Mouse (Mus musculus) thymus, postnatal 4 days (tissue): ENCODE data around the gene Sik3.
A peak's percentile ranks its signal among the peaks of the same experiment; 100 is the strongest.

ENCODE experiments used
- DNase-seq: peaks from one replicate; pipeline ENCODE4 v3.0.0; 2021

Sik3 gene

DNA sequence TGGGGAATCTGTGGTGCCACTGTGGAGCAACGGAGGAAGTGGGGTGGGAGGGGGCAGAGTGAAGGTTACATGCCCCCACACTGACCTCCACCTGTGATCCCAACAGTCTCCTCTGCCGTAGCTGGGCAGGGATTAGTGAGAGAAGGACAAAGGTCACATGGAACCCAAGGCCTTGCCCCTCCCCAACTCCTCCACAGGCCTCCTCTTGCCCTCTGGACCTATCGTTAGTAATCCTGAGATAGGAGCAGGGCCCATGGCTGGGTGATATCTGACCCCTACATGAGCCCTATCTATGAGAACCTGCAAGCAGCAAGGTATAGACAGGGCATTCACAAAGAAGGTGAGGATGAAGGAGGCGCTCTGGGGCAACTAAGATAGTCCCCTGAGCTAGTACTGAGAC lies 223.0 kb downstream of the Sik3 start:
- DNase-seq: no peak

DNA sequence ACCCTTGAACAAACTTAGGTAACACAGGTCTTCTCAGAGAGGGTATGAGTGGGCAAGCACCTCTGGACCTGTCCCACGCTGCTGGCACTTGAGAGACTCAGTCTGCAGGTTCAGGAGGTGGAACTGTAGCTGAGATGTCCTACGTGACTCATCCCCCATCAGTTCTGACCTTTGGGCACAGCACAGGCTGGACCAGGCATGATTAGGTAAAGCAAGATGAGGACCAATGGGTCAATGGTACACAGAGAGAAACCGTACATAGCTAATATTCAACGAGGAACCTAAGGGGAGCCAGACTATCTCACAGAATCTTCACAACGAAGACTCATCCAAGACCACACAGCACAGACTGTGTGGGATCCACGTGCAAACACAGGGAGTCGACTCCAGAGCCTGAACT lies 226.2 kb downstream of the Sik3 start:
- no peak for DNase-seq

DNA sequence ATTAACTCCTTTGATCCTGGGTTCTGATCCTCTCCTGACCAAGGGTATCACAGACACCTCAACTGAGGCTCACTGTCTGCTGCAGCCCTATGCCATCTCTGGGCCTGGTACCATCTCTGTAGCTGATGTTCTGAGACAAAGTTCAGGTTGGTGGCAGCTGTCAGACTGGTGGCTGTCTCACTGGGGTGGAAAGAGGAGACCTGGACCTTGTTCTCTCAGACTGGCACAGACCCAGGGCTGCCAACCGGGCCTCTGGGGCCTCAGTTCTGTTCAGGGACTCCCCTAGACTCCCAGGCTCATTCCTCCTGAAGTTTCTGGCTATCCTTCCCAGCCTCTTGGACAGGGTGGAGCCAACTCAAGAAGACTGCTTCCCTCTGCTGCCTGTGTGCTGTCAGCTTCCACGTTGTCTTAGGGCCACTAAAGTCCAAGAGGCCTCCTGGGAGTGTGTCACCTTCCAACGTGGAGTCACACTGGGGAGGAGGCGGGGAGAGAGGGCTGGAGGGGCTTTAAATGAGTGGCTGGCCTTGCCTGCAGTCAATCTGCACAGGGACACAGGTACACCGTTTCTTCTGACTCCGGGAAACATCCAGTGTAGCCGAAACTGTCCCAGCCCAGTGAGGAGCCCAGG lies 228.0 kb downstream of the Sik3 start, which contains the start of gene Apoa4:
TSS of gene Apoa4 (plus strand) at position 171 of the 628 bp plus-strand sequence.
- DNase-seq: no peak

DNA sequence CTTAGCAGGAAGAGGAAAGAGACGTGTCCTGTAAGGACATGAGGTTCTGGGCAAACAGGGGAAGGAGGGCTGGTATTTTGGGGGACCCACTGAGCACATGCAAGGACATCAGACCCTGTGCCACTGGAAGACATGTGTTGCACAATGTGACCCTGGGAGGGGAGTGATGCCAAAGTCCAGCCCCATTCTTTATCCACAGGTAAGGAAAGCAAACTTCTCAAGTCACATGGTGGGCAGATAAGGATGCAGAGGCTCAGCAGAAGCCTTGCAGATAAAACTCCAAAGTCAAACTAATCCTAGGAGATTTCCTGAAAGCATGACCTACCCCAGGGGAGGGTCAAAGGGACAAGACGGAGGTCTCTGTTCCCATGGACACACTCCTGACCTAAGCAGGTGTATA lies 229.2 kb downstream of the Sik3 start:
- no peak for DNase-seq

DNA sequence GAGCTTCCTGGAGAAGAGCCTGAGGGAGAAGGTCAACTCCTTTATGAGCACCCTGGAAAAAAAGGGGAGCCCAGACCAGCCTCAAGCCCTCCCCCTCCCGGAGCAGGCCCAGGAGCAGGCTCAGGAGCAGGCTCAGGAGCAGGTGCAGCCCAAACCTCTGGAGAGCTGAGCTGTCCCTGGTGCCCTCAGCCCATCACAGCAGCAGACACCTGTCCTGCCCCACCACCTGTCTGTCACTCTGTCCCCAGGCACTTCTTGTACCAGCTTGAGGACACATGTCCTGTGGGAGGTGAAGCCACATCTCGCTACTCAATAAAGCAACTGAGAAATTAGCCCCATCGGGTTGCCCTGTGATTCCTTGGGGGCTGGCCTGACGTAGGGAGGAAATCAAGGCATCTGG lies 230.5 kb downstream of the Sik3 start:
- DNase-seq: no peak

DNA sequence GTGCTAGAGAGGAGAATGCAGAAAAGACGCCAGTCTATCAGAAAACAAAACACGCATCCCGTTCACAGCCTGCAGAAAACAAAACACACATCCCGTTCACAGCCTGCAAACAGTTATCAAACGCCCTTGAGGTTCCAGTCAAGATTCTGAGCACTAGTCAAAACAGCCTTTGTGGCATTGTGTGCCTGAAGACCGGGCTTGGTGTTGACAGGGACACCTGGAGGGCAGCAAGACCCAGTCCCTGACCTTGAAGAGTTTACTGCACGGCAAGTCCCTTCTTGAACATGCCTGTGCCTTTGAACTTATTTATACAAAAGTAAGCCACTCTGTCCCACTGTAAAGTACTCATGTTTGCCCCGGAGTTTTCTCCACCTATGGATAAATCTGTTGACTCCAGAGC lies 231.0 kb downstream of the Sik3 start:
- DNase-seq: no peak

DNA sequence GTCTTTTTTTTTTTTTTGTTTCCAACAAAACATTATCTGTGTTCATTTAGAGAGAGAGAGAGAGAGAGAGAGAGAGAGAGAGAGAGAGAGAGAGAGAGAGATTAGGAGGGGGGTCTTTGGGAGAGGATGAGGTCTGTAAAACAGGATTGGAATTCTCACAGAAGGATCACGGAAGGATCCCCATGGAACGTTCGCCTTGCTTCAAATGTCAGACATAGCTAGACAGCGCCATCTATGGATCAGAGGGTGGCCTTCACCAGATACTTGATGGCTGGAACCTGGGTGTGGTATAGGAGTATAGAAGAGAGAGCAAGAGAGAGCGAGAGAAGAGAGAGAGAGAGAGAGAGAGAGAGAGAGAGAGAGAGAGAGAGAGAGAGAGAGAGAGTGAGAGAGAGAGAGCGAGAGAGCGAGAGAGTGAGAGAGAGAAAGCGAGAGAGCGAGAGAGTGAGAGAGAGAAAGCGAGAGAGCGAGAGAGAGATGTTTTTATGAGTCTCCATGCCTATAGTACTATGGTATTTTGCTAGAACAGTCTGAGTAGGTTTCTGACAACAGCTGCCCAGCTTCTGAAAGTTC lies 234.2 kb downstream of the Sik3 start:
- peak; percentile 60 for DNase-seq

DNA sequence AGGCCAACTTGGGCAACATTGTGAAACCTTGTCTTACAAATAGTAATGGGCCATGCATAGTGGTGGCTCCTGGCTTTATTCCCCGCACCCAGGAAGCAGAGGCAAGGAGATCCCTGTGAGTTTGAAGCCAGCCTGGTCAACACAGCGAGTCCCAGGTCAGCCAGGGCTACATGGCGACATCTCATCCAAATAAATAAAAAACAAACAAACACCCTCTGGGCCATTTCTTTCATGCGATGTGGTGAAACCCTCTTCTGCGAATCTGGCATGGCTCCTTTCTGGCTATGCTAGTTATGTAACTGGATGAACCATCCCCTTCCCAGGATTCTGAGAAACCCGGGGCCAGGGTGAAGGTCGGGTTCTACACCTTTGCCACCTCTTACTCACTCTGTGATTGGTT lies 243.6 kb downstream of the Sik3 start:
- no peak for DNase-seq

DNA sequence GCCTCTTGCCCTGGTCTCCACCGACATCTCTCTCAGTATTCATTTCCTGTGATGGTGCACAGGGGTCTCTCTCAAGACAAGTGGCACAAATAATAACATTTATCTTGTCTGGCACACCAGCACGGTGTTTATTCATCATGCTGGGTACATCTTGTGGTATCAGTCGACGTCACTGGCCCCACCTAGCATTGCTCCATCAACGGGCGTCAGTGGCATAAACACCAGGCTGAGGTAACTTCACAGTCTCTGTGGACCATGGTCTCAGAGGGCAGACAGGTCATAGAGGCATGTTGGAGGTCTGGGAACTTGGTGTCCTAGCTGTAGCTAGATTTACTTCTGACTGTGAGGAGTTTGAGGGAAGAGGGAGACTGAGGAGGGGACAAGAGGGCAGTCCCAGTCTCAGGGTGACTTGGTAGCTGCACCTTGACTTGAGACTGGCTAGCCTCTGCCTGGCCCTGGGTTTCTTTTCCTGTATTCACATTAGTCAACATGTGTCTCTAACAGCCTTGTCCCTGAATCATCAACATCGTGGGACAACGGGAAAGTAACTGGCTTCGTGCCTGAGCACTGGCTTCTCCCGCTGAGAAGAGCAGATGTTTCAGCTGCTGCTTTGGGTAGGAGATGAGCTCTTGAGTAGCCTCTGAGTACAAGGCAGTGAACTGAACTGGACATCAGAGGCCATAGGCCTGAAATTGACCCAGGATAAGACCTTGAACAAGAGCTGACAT lies 244.2 kb downstream of the Sik3 start:
- no peak for DNase-seq

DNA sequence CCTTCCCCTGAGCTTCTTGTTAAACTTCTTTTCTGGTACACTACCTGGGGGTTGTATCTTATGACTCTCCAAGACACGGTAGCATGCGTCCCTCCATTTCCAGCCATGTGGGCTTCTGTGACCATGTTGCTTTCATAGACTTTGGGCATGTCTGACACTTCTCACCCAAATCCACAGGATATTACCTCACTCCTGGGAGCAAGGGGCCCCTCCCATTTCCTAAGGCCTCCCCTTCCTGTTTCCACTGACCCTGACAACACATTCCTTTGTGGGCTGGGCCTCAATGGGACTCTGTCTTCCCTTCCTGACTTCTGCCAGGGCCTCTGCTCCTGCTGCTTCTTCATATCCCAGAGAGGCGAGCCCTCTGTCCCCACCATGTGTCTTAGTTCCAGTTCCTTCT lies 244.9 kb downstream of the Sik3 start:
- no peak for DNase-seq

DNA sequence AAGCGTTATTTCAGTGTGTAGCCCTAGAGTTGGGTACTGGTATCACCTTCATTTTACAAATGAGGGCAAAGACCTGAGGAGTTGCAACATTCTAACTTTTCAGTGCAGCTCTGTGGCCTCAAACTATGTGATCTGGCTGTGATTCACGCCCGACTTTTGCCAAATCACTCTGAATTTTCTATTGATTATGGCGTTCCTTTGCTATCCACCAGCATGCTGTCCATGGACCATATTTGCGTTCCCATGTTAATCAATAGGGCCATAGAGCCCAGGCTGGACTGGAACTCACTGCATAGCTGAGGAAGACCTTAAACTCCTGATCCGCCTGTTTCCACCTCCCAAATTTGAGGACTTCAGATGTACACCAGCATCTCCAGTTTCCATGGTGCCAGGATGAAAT lies 246.5 kb downstream of the Sik3 start:
- DNase-seq: no peak

DNA sequence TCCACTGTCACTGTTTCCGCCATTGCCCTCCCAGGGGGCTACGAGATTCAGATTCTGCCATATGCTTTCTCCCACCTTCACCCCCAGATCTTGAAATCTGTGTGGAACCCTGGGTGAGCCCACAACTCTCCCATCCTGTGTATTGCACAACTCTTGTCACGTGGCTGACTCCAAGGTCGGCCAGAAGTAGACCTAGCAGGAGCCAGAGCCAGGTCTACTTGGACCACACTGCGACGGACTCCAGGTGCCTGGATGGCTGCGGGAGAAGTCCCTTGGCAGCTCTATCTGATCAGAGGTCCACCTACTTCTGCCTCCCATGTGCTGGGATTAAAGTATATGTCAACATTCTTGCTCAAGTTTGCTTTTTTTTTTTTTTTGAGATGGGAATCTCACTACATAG lies 248.5 kb downstream of the Sik3 start:
- no peak for DNase-seq

DNA sequence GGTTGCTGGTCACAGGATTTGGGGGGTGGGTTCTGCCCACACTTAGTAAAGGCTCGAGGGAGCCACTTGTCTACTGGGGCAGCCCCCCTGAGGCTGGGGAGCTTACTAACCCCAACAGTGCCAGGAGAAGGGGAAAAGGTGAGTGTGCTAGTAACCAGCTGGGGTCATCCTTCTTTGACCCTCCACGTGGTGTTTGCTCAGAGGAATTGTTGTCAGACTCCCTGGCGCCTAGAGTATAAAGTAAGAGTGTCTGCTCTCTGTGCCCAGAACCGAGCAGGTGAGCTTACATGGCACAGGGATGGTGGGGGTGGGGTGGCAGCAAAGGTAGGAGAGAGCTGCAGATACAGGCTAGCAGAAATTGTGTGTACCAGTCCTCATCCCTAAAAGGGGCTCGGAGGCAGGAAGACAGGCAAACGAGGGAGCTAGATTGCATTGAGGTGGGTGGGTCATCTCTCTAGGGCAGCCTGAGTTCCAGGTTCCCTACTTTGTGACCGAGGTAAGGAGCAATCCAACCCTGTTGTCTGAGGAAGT lies 255.8 kb downstream of the Sik3 start, which contains the start of gene Apoa5:
TSS of gene Apoa5 (plus strand) at position 291 of the 531 bp plus-strand sequence.
- no peak for DNase-seq

DNA sequence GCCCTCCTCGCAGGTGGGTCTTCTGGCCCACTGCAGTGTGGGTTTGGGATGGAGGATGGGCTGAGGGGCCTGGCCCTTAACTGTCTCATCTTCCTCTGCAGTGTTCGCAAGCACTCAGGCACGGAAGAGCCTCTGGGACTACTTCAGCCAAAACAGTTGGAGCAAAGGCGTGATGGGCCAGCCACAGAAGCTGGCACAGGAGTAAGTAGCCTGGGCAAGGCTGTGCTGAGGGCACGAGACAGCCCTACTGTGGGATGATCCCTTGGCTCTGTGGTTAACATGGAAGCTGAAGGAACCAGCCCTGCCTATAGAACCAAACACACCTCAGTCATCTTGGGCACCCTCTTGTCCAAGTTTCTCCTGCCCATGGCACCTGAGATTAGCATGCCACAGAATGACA lies 256.5 kb downstream of the Sik3 start:
- DNase-seq: no peak

DNA sequence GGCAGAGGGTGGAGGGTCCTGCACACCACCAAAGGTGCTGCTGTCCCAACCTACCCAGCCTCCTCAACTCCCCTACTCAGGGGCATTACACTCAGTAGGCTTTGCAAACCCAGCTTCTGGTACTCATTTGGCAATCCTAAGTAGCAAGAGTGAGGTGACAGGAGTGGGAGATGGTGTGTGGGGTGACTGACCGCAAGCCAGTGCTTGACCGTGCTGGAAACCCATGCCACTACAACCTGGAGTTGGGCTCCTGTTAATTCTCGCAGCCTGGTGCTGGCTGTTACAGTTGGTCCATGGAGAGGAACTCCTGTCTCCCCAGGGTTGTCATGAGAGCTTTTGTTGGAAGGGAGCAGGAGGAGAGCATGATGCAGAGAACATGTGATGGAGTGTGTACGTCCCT lies 258.2 kb downstream of the Sik3 start:
- no peak for DNase-seq

DNA sequence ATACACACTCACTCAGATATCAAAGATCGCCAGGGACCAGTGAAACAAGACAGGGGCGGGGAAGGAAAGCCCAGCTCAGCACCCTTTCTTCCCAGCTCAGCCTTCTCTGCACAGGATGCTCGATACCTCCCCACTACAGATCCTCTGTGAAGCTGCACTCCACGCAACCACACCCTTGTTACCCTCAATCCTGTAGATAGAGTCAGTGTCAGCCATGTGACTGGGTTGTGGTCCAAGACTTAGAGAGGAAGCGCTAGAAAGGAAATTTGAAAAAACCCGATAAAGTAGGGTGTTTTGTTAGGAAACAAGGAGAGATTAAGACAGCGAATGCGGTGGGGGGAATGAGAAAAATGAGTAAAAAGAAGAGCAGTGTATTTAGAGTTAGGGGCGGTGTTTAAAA lies 259.4 kb downstream of the Sik3 start:
- peak; percentile 35 for DNase-seq

DNA sequence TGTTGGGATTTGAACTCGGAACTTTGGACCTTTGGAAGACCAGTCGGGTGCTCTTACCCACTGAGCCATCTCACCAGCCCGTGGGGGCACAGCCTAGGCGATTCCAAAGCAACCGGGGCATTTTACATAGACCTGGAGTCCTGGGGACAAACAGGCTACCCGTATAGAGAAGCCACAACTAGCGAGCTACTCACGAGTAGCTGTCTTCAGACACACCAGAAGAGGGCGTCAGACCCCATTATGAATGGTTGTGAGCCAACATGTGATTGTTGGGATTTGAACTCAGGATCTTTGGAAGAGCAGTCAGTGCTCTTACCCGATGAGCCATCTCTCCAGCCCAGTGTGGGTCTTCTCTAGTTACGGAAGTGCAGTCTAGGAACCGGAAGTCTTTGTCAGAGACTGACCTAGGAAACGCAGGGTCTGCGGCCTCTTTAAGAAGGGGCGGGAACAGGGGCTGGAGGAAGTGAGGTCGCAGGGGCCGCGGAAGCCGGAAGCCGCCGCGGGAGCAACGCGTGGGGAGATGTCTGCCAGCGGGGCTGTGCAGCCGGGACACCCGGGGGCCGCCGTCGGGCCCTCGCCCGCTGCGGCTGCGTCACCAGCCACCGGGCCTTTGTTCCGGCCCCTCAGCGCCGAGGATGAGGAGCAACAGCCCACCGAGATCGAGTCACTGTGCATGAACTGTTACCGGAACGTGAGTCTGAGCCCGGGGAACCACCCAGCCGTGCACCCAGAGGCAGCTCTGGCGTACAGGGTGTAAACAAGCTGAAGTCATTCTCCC lies 260.2 kb downstream of the Sik3 start, which contains the start of gene Zpr1:
TSS of gene Zpr1 (plus strand) at position 388 of the 778 bp plus-strand sequence.
- DNase-seq: peak; percentile 89
